Mouse (Mus musculus) hindbrain, embryonic 13.5 days (tissue): ENCODE measurements around the gene Tbx15. TPM values are rescaled to one million over a fixed set of nuclear protein-coding genes. Genes with fewer than 3 reads are reported as not detected.
A peak's percentile ranks its signal among the peaks of the same experiment; 100 is the strongest.

ENCODE experiments used
- ATAC-seq: fragments of 200-750 bp; cut with Nextera tagmentation; 2 replicates; pipeline ENCODE4 v1.8.0; 2017; ENCODE audit warnings: moderate TSS enrichment; ENCODE audit not compliant: low FRiP score
- H3K27ac ChIP-seq: fragments of 300-500 bp; sonication (generic); 2 replicates; pipeline ENCODE4 v1.5.1; 2015; ENCODE audit warnings: inconsistent platforms, mild to moderate bottlenecking, moderate library complexity
- H3K27me3 ChIP-seq: fragments of 300-500 bp; sonication (generic); 2 replicates; pipeline ENCODE4 v1.6.1; 2015; ENCODE audit warnings: mild to moderate bottlenecking, inconsistent platforms
- H3K36me3 ChIP-seq: fragments of 300-500 bp; sonication (generic); 2 replicates; pipeline ENCODE4 v1.6.1; 2015; ENCODE audit warnings: mild to moderate bottlenecking, inconsistent platforms
- H3K4me1 ChIP-seq: fragments of 300-500 bp; sonication (generic); replicated peaks from 2 replicates; pipeline ENCODE4 v1.6.1; 2015; ENCODE audit warnings: inconsistent platforms
- H3K4me2 ChIP-seq: fragments of 300-500 bp; sonication (generic); 2 replicates; pipeline ENCODE4 v1.6.1; 2015; ENCODE audit warnings: inconsistent platforms, mild to moderate bottlenecking, moderate library complexity
- H3K4me3 ChIP-seq: fragments of 300-500 bp; sonication (generic); 2 replicates; pipeline ENCODE4 v1.5.1; 2015; ENCODE audit warnings: mild to moderate bottlenecking, inconsistent platforms
- H3K9ac ChIP-seq: fragments of 300-500 bp; sonication (generic); 2 replicates; pipeline ENCODE4 v1.6.1; 2015; ENCODE audit warnings: mild to moderate bottlenecking, inconsistent platforms
- H3K9me3 ChIP-seq: fragments of 300-500 bp; sonication (generic); 2 replicates; pipeline ENCODE4 v1.6.1; 2016; ENCODE audit warnings: inconsistent platforms
- WGBS: fragments of 180-500 bp; shearing (Covaris S2); methylation state at CpG from one replicate; pipeline ENCODE4 v1.1.7; 2015; 5-methylcytosine and 5-hydroxymethylcytosine counted together
- polyA plus RNA-seq: library from polyadenylated mRNA; unstranded; fragments of >200 nt; fragmentation: Nextera tagmentation; extraction: Ambion mirVana; gene quantifications from 2 replicates; pipeline ENCODE4 v1.2.1, GENCODE M21; 2015

Tbx15 gene
- polyA plus RNA-seq, 1 experiment from 2014 or later = 0.57 TPM

DNA sequence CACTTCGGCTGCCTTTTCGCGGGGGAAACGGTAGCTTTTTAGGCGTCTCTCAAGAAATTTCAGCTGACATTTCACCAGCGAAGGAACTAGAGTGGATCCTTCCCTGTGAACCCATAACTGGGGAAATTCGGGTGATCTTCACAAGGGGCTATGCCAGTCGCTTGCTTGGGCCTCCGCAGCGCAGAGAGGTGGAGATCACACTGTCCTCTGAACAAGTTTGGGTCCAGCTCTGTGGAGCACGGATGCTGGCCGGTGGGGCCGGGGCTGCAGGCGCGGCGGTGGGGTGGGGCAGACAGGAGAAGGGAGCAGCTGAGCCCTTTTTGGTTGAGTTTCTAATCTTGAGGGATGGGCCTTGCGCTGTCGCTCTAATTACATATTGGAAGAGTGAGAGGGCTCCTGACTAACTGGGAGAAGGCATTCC is 21.2 kb downstream of the Tbx15 start:
- no peaks in the 10 kb centered on the region for H3K9me3 ChIP-seq
- ATAC-seq = no peak
- H3K4me3 ChIP-seq = no peak overlapping the region
- H3K4me1 ChIP-seq = no peaks in the 10 kb centered on the region
- no peak overlapping the region for H3K27ac ChIP-seq
- H3K4me2 ChIP-seq = no peak overlapping the region
- H3K9ac ChIP-seq = no peak overlapping the region
- peaks cover 96% of the 10 kb centered on the region for H3K27me3 ChIP-seq
- under 1% methylated on average over 18 of the region's 18 CpGs for WGBS
- no peaks in the 10 kb centered on the region for H3K36me3 ChIP-seq

DNA sequence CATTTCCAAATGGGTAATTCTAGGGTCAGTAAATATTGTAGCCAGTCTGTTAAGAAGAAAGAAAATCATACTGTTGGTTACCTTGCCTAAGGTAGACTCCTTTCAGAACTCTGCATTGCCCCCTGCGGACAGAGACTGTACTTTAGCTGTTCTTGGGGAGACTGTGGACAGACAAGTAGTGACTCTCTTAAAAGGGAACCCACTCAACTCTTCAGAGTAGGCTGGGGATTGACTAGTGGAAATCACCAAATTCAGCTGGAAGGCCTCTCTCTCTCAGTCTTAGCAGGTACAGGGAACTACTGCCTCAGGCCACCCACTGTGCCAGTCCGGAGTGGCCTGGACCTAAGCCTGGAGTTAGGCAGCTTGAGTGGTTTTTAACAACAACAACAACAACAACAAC is 21.8 kb downstream of the Tbx15 start:
- Histone ChIP-seq H3K27ac (no peak overlapping the region), H3K4me3 (no peak overlapping the region), H3K4me2 (no peak overlapping the region), H3K36me3 (no peaks in the 10 kb centered on the region), H3K4me1 (no peaks in the 10 kb centered on the region), H3K9ac (no peak overlapping the region), H3K27me3 (peaks cover 96% of the 10 kb centered on the region), H3K9me3 (no peaks in the 10 kb centered on the region)
- ATAC-seq = no peak
- 3% methylated on average over 2 of the region's 2 CpGs for WGBS

DNA sequence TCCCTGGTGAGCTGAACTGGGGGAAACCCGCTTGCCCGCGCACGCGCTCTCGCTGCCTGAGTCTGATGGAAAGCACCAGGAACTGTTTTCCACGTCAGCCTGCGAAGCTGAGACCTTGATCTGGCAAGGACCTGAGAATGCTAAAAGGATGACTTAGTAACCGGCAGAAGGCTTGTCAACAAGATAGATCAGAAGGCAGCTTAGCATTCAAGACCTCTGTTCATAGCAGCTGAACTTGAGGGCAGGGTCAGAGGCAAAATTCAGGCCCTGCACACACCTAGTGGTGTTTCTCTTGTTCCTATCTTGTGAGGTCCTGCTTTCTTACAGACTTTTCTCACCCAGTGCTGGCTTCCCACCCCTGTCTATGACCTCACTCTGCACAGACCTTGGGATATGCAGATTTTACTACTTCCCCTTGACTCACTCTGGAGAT is 23.3 kb downstream of the Tbx15 start:
- Histone ChIP-seq H3K9ac (no peak overlapping the region), H3K4me2 (no peak overlapping the region), H3K9me3 (no peaks in the 10 kb centered on the region), H3K36me3 (no peaks in the 10 kb centered on the region), H3K27ac (no peak overlapping the region), H3K4me3 (no peak overlapping the region), H3K27me3 (peaks cover 91% of the 10 kb centered on the region), H3K4me1 (no peaks in the 10 kb centered on the region)
- 13% methylated on average over 9 of the region's 9 CpGs for WGBS
- ATAC-seq = no peak

DNA sequence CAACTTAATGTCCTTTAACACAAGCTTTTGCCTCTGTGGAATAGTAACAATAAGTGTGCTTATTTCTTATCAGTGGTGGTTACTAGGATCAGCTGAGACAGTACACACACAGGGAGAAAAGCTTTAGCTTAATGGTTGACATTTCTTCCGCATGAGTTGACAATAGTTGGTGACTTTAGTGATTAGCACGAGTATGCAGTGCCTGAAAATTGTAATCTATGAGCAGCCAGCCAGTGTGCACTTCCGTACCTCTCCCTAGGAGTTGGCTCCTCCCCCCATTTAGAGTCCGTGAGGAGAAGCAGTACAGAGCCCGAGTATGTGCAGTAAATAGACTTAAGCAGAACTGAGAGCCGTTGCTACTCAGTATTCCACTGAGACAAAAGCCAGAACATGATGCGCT is 24.5 kb downstream of the Tbx15 start:
- Histone ChIP-seq H3K27ac (no peak overlapping the region), H3K9ac (no peak overlapping the region), H3K4me1 (no peaks in the 10 kb centered on the region), H3K9me3 (no peaks in the 10 kb centered on the region), H3K36me3 (no peaks in the 10 kb centered on the region), H3K4me3 (no peak overlapping the region), H3K4me2 (no peak overlapping the region), H3K27me3 (peaks cover 85% of the 10 kb centered on the region)
- ATAC-seq = 0 out of 2 replicates have a peak, but pooled peaks have one; percentile 46
- 31% methylated on average over 7 of the region's 7 CpGs for WGBS

DNA sequence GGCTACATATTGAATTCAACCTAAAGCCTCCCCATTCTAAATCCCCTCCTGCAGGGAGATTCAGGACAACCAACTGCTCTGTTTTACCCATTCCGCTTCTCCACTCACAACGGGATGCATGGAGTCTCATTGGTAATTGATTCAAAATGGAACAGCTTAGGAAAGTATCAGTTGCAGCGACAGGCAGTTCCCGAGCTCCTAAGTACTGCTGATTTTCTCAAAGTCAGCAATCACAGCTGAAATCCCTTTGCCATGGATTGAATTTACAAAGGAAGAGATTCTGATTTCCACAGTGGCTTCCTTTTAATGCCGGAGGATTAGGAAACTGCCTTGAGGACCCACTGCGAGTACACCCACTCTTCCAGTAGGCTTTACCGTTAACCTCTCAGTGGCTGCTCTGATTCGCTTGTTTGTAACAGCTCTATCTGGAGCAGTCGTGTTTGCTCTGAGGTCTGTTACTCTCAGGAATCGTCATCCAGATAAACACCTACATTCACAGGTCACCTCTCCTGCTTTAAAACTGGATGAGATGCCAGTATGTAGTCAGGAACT is 26.6 kb downstream of the Tbx15 start:
- Histone ChIP-seq H3K9me3 (no peaks in the 10 kb centered on the region), H3K4me3 (no peak overlapping the region), H3K27me3 (peaks cover 67% of the 10 kb centered on the region), H3K4me1 (no peaks in the 10 kb centered on the region), H3K36me3 (no peaks in the 10 kb centered on the region), H3K4me2 (no peak overlapping the region), H3K27ac (no peak overlapping the region), H3K9ac (no peak overlapping the region)
- ATAC-seq = no peak
- WGBS = 55% methylated on average over 10 of the region's 10 CpGs

DNA sequence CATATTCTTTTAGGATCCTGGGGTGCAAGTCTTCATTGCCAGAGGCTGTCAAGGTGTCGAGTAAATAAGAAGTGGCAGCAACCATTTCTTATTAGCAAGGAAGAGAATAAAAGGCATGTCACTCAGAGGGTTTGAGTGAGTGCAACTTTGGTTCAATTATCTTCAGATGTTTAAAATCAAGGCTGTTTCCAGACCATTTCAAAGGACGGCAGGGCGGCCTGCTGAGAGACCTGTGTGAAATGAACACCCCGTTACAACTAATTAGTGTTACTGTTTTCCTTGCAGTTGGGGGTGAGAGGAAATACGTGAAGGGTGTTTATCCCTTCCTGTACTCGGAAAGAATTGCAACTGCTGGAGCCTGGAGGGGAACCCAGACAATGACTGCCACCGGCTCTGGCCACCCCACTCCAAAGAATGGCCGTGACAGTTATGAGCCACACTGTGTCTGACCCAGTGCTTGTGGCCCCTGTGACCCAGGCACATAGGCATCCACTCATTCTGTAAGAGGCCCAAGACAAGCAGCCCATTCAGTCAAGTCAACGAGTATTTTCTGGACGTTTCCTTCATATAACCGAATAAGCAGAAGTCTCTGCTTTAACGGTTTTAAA is 37.9 kb downstream of the Tbx15 start:
- Histone ChIP-seq H3K27ac (no peak overlapping the region), H3K4me2 (no peak overlapping the region), H3K9me3 (no peaks in the 10 kb centered on the region), H3K27me3 (no peaks in the 10 kb centered on the region), H3K4me3 (no peak overlapping the region), H3K36me3 (no peaks in the 10 kb centered on the region), H3K4me1 (no peaks in the 10 kb centered on the region), H3K9ac (no peak overlapping the region)
- WGBS = 60% methylated on average over 12 of the region's 12 CpGs
- no peak for ATAC-seq

DNA sequence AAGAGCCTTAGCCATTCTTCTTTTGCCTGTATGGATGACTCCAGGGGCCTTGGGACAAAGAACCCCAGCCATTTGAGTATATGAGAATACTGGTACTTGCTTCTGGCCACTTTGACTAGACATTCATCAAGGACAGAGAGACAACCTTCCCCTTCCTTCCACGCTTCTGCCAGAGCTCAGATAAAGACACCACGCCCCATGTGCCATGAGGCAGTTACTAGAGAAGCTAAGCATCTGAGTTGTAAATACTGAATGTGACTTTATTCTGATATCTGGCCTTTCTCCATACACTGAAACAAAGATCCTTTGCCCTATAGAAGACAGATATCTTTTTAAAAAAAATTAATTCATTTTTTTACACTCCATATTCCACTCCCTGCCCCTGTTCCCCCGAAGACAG is 39.5 kb downstream of the Tbx15 start:
- 85% methylated on average over 3 of the region's 3 CpGs for WGBS
- no peak overlapping the region for H3K27ac ChIP-seq
- H3K4me3 ChIP-seq = no peak overlapping the region
- no peak for ATAC-seq
- no peaks in the 10 kb centered on the region for H3K27me3 ChIP-seq
- H3K9me3 ChIP-seq = no peaks in the 10 kb centered on the region
- no peak overlapping the region for H3K9ac ChIP-seq
- no peaks in the 10 kb centered on the region for H3K4me1 ChIP-seq
- H3K4me2 ChIP-seq = no peak overlapping the region
- no peaks in the 10 kb centered on the region for H3K36me3 ChIP-seq

DNA sequence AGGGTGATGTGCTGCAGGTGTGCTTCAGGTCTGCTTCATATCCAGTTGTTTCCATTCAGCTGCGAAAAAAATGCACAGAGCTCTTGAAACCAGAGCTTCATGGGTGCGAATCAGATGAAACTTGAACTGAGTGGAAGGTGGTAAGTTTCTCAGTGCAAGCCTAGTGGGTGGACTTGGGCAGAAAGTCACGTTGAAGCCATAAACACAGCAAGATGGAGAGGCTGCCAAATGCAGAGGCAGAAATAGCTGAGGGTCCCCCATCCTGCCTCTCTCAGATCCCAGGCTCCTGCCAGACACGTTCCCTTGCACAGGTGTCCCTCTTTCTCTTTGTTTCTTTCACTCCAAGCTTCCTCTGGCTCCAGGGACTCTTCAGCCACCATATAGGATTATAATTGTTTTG is 41.3 kb downstream of the Tbx15 start:
- Histone ChIP-seq H3K27me3 (no peaks in the 10 kb centered on the region), H3K4me2 (no peak overlapping the region), H3K9ac (no peak overlapping the region), H3K9me3 (no peaks in the 10 kb centered on the region), H3K27ac (no peak overlapping the region), H3K36me3 (no peaks in the 10 kb centered on the region), H3K4me1 (no peaks in the 10 kb centered on the region), H3K4me3 (no peak overlapping the region)
- no peak for ATAC-seq
- 74% methylated on average over 4 of the region's 4 CpGs for WGBS

DNA sequence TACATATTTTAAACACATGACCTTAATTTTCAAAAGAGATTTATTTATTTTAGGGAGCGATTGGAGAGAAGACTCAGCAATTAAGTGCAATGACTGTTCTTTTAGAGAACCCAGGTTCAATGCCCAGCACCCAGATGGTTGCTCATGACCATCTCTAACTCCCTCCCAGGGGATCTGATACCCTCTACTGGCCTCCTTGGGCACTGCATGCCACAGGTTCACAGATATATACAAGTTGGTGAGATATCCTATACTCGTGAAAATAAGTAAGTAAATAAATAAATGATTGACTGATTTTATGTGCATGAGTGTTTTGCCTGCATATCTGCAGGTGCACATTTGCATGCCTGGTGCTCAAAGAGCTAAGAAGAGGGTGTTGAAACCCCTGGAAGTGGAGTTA is 48.1 kb downstream of the Tbx15 start:
- Histone ChIP-seq H3K27me3 (no peaks in the 10 kb centered on the region), H3K9me3 (no peaks in the 10 kb centered on the region), H3K4me1 (peaks cover 6% of the 10 kb centered on the region; the same call in 1 of the 2 replicates), H3K4me3 (no peak overlapping the region), H3K27ac (no peak overlapping the region), H3K36me3 (no peaks in the 10 kb centered on the region), H3K9ac (no peak overlapping the region), H3K4me2 (no peak overlapping the region)
- 58% methylated on average over 2 of the region's 2 CpGs for WGBS
- ATAC-seq = no peak

DNA sequence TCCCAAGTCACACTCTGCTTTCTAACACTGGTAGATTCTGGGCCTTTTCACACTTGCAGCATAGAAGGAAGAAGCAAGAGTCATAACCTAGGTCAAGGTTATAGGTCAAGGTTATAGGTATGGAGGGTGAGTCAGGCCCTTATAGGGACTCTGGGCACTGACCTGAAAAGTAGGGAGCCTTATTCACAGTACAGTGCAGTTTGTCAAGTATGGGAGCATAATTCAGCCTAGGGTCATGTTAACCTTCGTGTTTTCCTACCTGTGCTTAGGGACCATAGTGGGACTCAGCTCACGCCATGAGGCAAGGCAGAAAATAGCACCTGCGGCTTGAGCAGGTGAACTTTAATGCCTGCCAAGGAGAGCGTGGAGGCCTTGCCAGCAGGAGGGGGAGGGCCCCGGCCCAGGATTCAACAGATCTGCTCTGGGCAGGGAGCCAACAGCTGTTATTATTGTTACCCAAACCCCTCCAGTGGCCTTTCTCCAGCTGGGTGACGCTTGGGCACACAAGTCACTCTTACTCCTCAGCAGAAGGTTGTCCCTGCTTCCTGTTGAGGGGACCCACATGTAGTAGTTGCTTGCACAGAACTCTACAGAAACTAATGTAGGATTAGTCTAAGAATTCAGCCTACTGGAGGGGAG is 50.0 kb downstream of the Tbx15 start:
- peaks cover 6% of the 10 kb centered on the region; the same call in 1 of the 2 replicates for H3K4me1 ChIP-seq
- ATAC-seq = 0 out of 2 replicates have a peak, but pooled peaks have one; percentile 57
- H3K27ac ChIP-seq = no peak overlapping the region
- no peaks in the 10 kb centered on the region for H3K36me3 ChIP-seq
- no peak overlapping the region for H3K4me2 ChIP-seq
- no peak overlapping the region for H3K4me3 ChIP-seq
- no peak overlapping the region for H3K9ac ChIP-seq
- 26% methylated on average over 6 of the region's 6 CpGs for WGBS
- H3K27me3 ChIP-seq = no peaks in the 10 kb centered on the region
- no peaks in the 10 kb centered on the region for H3K9me3 ChIP-seq

DNA sequence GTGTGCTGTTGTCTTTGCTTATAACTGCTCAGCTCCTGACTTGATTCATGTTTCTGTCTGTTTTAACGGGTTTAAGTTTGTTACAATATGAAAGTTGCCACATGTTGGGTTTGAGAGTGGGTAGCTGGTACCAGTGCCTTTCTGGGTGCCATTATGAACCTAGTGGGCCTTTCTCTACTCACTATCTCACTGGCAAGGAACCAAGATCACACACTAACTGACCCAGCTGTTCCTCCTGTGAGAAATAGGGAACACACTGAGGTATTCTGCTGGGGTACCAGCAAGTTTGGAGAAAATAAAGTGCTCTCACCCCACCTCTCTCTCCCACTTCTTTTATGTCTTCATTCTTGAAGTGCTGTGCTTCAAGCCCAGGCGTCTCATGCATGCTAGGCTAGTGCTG is 50.7 kb downstream of the Tbx15 start:
- Histone ChIP-seq H3K27ac (no peak overlapping the region), H3K4me3 (no peak overlapping the region), H3K36me3 (no peaks in the 10 kb centered on the region), H3K4me1 (peaks cover 6% of the 10 kb centered on the region; the same call in 1 of the 2 replicates), H3K9ac (no peak overlapping the region), H3K4me2 (no peak overlapping the region), H3K27me3 (no peaks in the 10 kb centered on the region), H3K9me3 (no peaks in the 10 kb centered on the region)
- no peak for ATAC-seq
- WGBS = 91% methylated on average over 2 of the region's 2 CpGs

DNA sequence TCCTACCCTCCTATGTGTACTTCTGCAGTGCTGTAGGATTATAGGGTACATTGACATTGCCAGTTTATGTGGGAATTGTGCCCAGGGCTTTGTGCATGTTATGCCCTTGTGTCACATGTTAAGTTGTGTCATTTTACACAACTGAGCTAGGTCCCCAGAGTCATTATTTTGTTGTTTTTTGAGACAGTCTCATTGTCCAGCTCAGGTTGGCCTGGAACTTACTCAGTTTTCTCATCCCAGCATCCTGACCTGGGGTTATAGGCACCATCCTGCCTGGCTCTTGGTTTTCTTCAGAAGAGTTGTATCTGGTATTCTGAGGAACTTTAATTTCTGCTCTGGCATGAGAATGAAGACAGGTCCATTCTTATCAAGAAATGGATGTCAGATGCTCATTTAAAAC is 51.2 kb downstream of the Tbx15 start:
- Histone ChIP-seq H3K27ac (no peak overlapping the region), H3K4me3 (no peak overlapping the region), H3K4me2 (no peak overlapping the region), H3K36me3 (no peaks in the 10 kb centered on the region), H3K4me1 (peaks cover 6% of the 10 kb centered on the region; the same call in 1 of the 2 replicates), H3K27me3 (no peaks in the 10 kb centered on the region), H3K9ac (no peak overlapping the region), H3K9me3 (no peaks in the 10 kb centered on the region)
- no peak for ATAC-seq

DNA sequence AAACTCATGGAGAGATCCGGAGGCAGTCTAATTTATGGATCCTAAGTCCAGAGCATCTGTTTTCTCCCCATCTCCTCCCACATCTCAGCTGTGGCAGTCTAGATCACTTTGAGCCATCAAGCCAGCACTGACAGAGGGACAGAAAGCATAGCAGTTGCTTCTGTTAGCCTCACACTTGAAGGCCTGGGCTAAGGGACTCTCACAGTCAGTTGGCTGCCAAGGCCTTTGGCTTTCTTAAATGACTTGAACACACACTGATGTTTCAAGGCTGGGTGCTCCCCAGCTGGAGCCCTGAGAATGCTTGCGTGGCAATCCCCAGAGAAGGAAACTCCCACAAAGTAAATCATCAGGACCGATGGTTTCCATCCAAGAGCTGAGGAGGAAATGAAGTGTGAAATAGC is 52.4 kb downstream of the Tbx15 start:
- Histone ChIP-seq H3K4me2 (no peak overlapping the region), H3K9ac (no peak overlapping the region), H3K4me1 (peaks cover 6% of the 10 kb centered on the region; the same call in 1 of the 2 replicates), H3K9me3 (no peaks in the 10 kb centered on the region), H3K27me3 (no peaks in the 10 kb centered on the region), H3K27ac (no peak overlapping the region), H3K4me3 (no peak overlapping the region), H3K36me3 (no peaks in the 10 kb centered on the region)
- no peak for ATAC-seq
- WGBS = 77% methylated on average over 3 of the region's 3 CpGs
